Mouse (Mus musculus) neural tube, embryonic 10.5 days (tissue): Measurements from ENCODE around the gene Etv6.
"Not testable (repeated sequence)": the region's sequence is repeated elsewhere in the genome, so short reads cannot be mapped to it uniquely, and the experiment has no call there.

Source experiments
- DNase-seq: peaks from one replicate; pipeline ENCODE4 v3.0.0-alpha.2; 2017; ENCODE audit warnings: low spot score; ENCODE audit errors: extremely low spot score

Etv6 gene

DNA sequence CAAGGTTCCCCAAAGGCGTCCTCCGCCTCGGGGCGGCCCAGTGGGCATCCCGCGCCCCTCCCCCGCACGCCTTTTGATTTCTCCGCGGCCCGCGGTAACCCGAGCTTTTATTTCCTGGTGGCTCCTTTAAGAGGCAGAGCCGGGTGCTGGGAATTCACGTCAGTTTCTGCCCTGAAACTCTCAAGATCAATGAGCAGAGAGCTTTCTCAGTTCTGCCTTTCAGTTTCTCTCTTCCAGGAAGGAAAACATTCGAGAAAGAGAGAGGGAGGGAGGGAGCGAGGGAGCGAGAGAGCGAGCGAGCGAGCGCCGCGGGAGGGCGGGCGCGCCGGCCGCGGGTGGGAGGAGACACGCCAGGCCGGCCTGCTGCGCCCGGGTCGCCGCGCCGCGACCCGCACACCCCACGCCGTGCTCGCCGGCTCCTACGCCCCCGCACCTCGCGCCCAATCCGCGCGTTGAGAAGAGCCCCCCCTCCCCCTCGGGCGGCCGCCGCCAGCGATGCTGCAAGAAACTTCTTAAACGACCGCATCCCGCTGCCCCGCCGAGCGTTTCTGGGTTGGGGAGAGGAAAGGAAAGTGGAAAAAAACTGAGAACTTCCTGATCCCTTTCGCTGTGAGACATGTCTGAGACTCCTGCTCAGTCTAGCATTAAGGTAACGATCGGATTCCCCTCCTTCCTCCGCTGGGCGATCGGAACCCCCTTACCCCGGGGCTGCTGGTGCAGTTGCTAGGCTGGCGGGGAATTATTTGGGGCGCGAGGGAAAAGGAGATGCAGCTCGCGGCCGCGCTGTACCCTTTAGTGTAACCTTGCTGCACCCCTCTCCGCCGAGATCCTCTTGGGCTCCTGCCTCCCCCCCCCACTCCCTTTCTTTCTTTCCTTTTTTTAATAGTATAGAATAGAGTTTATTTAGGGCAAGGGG lies at the start of gene Etv6:
TSS of gene Etv6 (plus strand) at position 211 of the 916 bp plus-strand sequence.
- DNase-seq: peak; percentile 77

- DNase-seq: no peak
Observed at GRCm38 (mm10) chr6:133986161-133986560, 49.3 kb upstream of the Etv6 start.

GRCm38 (mm10) chr6:133987068-133987591 lies 48.4 kb upstream of the Etv6 start:
- DNase-seq: no peak

DNA sequence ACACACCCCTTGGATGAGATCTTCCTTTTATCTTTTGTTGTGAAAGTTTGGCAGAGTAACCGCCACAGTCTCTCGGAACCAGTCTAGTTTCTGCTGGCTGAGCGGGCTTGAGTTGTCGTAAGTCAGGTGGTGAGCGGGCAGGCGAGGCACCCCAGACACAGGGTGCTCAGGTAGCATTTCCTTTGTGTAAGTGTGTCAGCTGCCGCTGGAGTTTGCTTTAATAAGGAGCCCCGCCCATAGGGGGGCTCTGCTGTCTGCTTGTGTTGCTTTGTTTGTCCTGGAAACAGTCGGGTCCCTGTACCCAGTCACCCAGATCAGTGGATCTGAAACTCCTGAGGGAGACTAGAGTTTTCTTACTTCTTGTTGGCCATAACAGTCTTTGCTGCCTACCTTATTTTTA lies 47.5 kb upstream of the Etv6 start:
- no peak for DNase-seq

- no peak for DNase-seq
Observed at GRCm38 (mm10) chr6:133997461-133997860, 38.0 kb upstream of the Etv6 start.

DNA sequence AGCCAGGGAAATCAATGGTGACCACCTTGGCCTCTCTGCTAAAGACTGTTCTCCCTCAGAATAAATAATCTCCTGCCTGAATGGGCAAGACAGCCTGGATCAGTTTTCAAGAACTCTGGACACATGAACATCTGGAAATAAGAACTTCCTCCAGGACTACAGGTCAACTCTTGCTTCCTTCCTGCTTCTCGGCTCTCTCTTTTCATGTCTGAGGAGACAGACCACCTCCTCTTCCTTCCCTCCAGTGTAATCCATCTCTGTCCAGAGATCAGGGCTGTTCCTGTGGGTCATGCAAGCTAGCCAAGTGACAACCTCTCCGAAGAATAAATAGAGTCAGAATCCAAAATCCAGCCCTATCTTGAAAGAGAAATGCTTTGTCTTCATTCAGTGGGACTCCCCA lies 37.6 kb upstream of the Etv6 start:
- DNase-seq: no peak

GRCm38 (mm10) chr6:134014488-134015110 lies 20.9 kb upstream of the Etv6 start:
- not testable (repeated sequence) for DNase-seq

- no peak for DNase-seq
Observed at GRCm38 (mm10) chr6:134018807-134019206, 16.7 kb upstream of the Etv6 start.

DNA sequence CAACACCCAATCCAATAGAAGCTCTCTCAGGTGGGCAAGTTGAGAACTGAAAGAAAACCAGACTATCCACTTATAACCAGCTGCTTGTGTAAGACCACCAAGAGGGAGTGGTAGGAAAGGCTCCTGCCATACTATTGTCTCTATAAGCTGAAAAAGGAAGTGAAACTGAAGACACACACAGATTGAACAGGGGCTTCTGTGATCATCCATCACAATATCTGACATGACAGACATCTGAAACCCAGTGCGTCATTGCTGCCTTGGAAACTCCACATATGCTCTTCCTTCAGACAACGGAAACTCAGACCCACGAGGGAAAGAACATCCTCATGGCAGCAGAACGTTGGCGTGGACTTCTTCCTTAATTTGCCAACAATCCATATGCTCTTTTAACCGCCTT lies 14.7 kb upstream of the Etv6 start:
- DNase-seq: no peak

GRCm38 (mm10) chr6:134026264-134026663 lies 9.2 kb upstream of the Etv6 start:
- DNase-seq: no peak

GRCm38 (mm10) chr6:134027022-134027421 lies 8.5 kb upstream of the Etv6 start:
- DNase-seq: no peak

- DNase-seq: no peak
Observed at GRCm38 (mm10) chr6:134032451-134032850, 3.0 kb upstream of the Etv6 start.

DNA sequence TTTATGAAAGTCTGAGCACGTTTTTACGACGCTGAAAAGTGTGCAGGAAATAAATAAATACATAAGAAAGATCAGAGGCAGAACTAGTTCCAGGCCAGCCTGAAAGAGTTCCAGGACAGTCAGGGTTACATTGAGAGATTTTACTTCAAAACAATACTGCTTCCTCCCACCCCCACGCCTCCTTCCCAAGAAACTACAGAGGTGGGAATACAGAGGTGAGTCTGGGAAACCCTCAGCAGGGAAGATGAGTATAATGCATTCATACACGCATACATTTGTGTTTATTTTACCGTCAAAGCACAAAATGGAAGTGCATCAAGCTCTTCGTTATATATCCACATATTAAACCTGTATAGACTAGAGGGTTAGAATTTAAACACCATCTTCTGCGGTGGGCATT lies 1.1 kb upstream of the Etv6 start:
- peak; percentile 17 for DNase-seq

DNA sequence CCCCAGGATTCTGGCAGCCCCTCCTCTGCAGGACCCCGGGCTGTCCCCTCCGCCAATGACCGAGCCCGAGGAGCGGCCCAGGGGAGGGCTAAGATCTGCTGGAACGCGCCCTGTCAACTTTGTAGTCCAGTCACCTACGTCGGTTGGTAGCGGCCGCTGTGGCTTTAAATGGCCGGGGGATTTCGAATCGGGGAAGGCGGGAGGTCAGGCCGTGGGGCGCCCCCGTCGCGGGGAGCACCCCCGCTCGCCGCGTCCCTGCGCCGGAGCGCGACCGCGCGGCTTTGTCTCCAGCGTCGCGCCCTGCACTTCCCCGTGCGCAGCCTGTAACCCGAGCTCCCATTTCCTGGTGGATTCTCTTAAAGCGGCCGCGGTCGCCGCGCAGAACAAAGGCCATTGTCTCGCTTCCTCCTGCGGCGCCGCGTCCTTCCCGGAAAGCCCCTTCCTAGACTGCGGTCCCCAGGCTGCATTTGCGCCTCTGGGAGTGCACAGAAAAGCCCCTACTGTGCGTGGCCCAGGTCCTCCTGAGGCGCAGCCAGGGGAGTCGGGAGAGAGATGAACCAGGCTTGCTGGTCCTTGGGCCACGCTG lies 503 bp upstream of the Etv6 start:
- DNase-seq: peak; percentile 92

DNA sequence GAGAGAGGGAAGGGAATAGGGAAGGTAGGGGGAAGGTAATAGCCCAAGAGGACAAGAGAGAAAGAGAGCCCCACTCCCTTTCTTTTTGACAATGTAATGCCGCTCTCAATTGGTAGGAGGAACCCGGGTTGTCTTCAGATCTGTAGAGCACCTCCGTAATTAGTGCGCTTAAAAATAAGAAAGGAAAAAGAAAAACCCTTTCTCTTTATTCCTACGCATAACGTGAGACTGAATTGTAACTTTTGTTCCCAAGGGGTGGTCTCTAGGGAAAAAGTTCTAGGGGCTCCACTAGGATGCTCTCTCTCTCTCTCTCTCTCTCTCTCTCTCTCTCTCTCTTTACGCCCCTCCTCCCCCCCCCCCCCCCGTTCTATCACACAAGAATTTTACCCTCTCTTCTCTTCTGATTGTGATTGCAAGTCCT lies 1.0 kb downstream of the Etv6 start:
- no peak for DNase-seq

DNA sequence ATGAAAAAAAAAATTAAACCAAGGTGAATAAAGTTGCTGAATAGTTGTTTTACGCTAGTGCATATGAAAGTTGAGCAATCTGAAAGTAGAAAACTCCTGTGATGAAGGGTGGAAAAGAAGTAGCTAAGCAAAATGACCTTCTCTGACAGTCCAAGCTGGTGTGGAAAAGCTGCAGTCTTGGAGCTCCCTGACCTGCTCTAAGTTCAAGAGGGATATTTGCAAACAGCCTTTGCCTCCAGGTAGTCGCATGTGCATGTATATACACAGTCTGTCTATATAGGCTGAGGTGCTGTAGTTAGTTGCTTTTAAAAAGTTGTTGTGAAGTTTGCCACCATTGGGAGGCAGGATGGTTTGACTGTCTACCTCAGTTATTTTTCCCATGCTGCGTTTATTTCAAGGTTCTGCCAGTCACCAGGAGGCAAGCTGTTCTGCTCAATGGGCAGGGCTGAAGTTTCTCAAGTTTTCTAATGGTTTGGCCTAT lies 1.5 kb downstream of the Etv6 start:
- DNase-seq: peak; percentile 27

DNA sequence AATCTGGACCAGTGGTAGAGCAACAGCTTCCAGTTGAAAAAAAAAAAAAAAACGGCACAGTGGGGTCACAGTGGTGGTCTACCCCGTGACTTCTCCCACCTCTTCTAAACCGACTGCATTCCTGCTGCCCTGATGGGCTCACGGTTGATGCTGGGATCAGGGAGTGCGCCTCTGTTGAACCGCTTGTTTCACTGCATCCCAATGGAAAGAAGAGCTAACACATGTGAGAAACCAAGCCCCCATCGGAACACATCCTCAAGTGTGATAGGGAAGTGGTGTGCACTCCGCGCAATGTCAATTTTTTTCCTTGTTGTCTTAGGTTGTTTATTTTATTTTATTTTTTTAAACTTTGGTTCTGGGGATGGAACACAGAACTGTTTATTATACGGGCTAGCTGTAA lies 2.5 kb downstream of the Etv6 start:
- no peak for DNase-seq

DNA sequence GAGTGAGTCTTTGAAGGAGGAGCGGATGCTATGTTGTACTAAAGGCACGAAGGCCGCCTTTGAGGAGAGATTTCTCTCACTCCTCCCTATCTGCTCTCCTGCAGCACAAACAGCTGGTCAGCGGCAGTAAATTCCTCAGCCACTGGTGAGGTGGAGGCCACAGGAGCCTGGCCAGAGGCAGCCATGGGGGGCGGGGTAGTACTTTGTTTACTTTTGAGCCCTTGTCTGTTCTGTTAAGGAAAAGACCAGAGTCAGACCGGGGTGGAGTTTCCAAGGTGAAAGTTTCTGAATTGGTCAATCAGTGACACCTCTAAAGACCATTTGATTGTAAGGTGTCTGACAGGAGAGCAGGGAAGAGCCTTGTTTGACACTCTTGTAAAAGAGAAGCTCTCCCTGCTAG lies 3.4 kb downstream of the Etv6 start:
- DNase-seq: peak; percentile 46

DNA sequence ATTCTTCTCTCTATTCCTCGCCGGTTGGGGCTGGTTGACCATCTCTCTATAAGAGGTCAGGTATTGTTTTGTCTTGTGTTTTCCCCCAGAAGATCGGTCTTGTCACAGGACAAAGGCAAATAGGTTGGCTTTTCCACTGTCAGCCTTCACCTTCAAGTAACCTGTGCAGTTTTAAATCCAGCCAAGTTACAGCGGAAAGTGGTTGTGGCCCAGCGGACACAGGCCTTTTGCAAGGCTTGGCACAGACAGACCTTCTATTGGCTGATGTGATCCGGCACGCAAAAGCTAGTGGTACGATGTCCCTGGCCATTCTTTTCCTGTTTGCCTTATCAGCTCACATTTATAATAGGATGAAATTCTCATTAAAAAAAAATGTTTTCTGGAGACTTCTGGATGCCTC lies 3.9 kb downstream of the Etv6 start:
- DNase-seq: no peak

DNA sequence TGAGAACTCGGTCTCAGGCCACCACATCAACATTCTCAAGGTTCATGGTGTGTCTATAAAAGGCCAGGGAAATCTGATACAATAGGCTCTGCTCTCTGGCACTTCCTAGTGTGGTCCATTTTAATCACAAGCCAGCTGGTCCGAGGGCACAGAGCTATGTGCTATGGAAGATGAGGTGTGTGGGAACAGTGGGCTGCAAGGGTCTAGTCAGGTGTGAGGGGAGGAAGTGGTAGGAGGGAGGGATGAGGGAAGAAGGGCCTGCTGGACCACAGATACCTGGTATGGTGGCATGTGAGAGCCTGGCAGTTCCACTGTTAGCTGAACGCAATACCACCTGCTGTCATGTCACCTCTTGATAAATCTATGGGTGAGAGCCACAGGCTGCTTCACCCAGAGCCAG lies 4.8 kb downstream of the Etv6 start:
- DNase-seq: no peak

DNA sequence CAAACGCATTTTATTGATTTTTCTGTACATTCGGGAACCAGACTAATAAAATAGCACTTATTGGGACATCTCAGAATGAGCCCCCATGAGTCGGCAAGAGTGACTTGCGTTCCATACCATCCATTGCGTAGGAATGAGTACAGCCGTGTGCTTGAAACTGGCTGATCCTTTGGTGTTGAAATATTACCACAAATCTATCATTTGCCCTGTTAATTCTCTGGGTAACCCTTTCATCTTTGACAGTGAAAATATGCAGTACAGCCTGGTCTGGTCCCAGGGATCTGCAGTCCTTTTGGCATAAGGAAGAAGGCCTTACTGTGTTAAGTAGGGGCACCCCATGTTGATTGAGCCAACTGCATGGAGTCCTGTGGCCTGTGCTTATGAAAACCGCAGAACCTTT lies 5.8 kb downstream of the Etv6 start:
- no peak for DNase-seq

GRCm38 (mm10) chr6:134041916-134042315 lies 6.4 kb downstream of the Etv6 start:
- no peak for DNase-seq
